Mouse (Mus musculus) gastrocnemius, postnatal 10 days (tissue): ENCODE data around the gene Mxd1. TPM values are rescaled to one million over a fixed set of nuclear protein-coding genes. Genes with fewer than 3 reads are reported as not detected.

Source experiments
- DNase-seq: peaks from one replicate; pipeline ENCODE4 v3.0.0; 2021; ENCODE audit warnings: mixed read lengths
- total RNA-seq, 2 experiments: library from RNA; stranded (reverse); gene quantifications; 2 replicates each; pipeline ENCODE4 v1.2.3; 2021

Mxd1 gene
- total RNA-seq, 2 experiments from 2014 or later, result 4.4 to 6.2 TPM

GRCm38 (mm10) chr6:86653026-86653425 is 15.9 kb downstream of the Mxd1 start:
- no peak for DNase-seq

- DNase-seq, result no peak
These were observed 22.8 kb downstream of the Mxd1 start for GRCm38 (mm10) chr6:86646143-86646542.

- no peak for DNase-seq
These were observed 23.4 kb downstream of the Mxd1 start for GRCm38 (mm10) chr6:86645551-86645950.

GRCm38 (mm10) chr6:86644775-86645400 is 24.1 kb downstream of the Mxd1 start:
- DNase-seq, result no peak

- DNase-seq, result no peak
These were observed 27.2 kb downstream of the Mxd1 start for GRCm38 (mm10) chr6:86641716-86642115.

- DNase-seq, result no peak
These were observed 28.2 kb downstream of the Mxd1 start for GRCm38 (mm10) chr6:86640776-86641175.

GRCm38 (mm10) chr6:86640161-86640560 is 28.8 kb downstream of the Mxd1 start:
- DNase-seq, result no peak

- no peak for DNase-seq
These were observed 29.5 kb downstream of the Mxd1 start for GRCm38 (mm10) chr6:86639180-86640160.

- no peak for DNase-seq
These were observed 30.5 kb downstream of the Mxd1 start for GRCm38 (mm10) chr6:86638434-86638833.

- DNase-seq, result no peak
These were observed 31.1 kb downstream of the Mxd1 start for GRCm38 (mm10) chr6:86637860-86638259.

- DNase-seq, result no peak
These were observed 31.7 kb downstream of the Mxd1 start for GRCm38 (mm10) chr6:86637171-86637835.

- no peak for DNase-seq
These were observed 32.5 kb downstream of the Mxd1 start for GRCm38 (mm10) chr6:86636495-86636894.

GRCm38 (mm10) chr6:86630141-86630540 is 38.8 kb downstream of the Mxd1 start:
- DNase-seq, result no peak

- no peak for DNase-seq
These were observed 41.0 kb downstream of the Mxd1 start, which contains the start of gene Asprv1 for GRCm38 (mm10) chr6:86627946-86628345. Asprv1 (plus strand) TSS chr6:86628164.

GRCm38 (mm10) chr6:86624074-86625030 is 44.6 kb downstream of the Mxd1 start:
- DNase-seq, result no peak

GRCm38 (mm10) chr6:86623201-86623600 is 45.8 kb downstream of the Mxd1 start:
- no peak for DNase-seq

- no peak for DNase-seq
These were observed 53.7 kb downstream of the Mxd1 start for GRCm38 (mm10) chr6:86615301-86615700.

- DNase-seq, result no peak
These were observed 58.2 kb downstream of the Mxd1 start for GRCm38 (mm10) chr6:86610714-86611113.

- DNase-seq, result no peak
These were observed 59.7 kb downstream of the Mxd1 start for GRCm38 (mm10) chr6:86609235-86609634.

GRCm38 (mm10) chr6:86607471-86607870 is 61.5 kb downstream of the Mxd1 start:
- DNase-seq, result no peak

GRCm38 (mm10) chr6:86606289-86606688 is 62.7 kb downstream of the Mxd1 start:
- no peak for DNase-seq

GRCm38 (mm10) chr6:86605260-86605659 is 63.7 kb downstream of the Mxd1 start:
- no peak for DNase-seq
